Mouse (Mus musculus): ENCODE data around the gene Hipk2. TPM values are rescaled to one million over a fixed set of nuclear protein-coding genes. Genes with fewer than 3 reads are reported as not detected.
"Not testable (repeated sequence)": the region's sequence is repeated elsewhere in the genome, so short reads cannot be mapped to it uniquely, and the experiment has no call there.

Hipk2 gene
- polyA plus RNA-seq, 1 experiment from 2014 or later = 32.8 TPM

DNA sequence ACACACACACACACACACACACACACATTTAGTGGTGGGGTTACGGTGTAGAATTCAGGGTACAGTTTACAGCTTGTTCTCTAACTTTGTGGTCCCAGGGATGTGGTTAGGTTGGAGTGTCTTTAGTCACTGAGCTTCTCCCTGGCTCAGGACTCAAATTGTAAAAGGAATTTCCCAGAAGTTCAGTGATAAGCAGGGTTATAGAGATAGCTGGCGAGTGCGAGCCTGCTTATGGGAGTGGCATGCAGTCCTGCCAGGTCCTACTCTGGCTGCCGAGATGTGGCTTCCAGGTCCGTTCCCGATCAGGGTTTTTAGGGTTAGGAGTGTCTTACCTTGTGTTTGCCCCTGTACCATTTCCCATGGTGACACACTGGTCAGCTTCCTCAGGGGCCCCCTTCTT, 199.7 kb downstream of the Hipk2 start:
- 0 out of 2 replicates have a peak, but pooled peaks cover 6% of the 10 kb centered on the region for H3K36me3 ChIP-seq
- no peak overlapping the region for H3K9ac ChIP-seq
- no peak overlapping the region for H3K4me3 ChIP-seq
- WGBS = 89% methylated on average over 6 of the region's 6 CpGs
- H3K4me1 ChIP-seq (replicated peaks) = no peaks in the 10 kb centered on the region
- H3K27ac ChIP-seq (replicated peaks) = no peak overlapping the region
- no peaks in the 10 kb centered on the region for H3K9me3 ChIP-seq
- H3K27me3 ChIP-seq = no peaks in the 10 kb centered on the region
- ATAC-seq (ENCODE audit: low read depth) = no peak
- H3K4me2 ChIP-seq = no peak overlapping the region

DNA sequence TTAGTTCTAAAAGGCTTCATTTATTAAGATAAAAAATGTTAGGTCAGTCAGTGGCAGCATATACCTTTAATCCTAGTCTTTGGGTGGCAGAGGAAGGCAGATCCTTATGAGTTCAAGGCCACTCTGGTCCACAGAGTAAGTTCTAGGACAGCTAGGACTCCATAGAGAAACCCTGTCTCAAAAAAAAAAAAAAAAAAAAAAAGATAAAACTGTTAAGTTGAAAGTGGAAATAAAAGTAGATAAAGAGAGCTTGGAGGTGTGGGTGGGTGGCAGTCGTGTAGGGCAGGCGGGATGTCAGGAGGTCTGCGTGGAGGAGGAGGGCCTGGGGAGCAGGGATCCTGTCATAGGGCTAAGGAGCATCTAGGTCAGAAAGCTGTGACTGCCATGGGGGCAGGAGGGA, 204.0 kb downstream of the Hipk2 start:
- Histone ChIP-seq H3K27me3 (no peaks in the 10 kb centered on the region), H3K4me2 (no peak overlapping the region), H3K4me1 (replicated peaks) (no peaks in the 10 kb centered on the region), H3K27ac (replicated peaks) (no peak overlapping the region), H3K4me3 (no peak overlapping the region), H3K9me3 (no peaks in the 10 kb centered on the region), H3K36me3 (no peaks in the 10 kb centered on the region), H3K9ac (no peak overlapping the region)
- WGBS = 92% methylated on average over 3 of the region's 3 CpGs
- ATAC-seq (ENCODE audit: low read depth) = no peak

DNA sequence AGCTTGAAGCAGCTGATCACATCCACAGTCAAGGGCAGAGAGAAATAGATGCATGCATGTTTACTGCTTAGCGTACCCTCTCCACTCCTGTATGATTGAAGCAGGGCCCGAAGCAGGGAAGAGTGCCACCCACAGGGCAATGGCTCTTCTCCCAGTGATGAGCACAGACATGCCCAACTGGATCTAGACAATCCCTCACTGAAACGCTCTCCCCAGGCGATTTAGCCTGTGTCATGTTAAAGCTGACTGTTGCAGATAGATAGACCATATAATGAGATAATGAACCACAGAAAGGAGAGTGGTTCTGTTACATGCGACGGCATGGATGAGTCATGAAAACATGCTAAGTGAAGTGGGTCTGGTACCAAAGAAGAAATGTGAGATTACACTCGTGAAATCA, 204.7 kb downstream of the Hipk2 start:
- Histone ChIP-seq H3K27me3 (no peaks in the 10 kb centered on the region), H3K4me1 (replicated peaks) (no peaks in the 10 kb centered on the region), H3K27ac (replicated peaks) (no peak overlapping the region), H3K4me3 (no peak overlapping the region), H3K4me2 (no peak overlapping the region), H3K36me3 (no peaks in the 10 kb centered on the region), H3K9me3 (no peaks in the 10 kb centered on the region), H3K9ac (no peak overlapping the region)
- 76% methylated on average over 7 of the region's 7 CpGs for WGBS
- ATAC-seq (ENCODE audit: low read depth) = no peak

DNA sequence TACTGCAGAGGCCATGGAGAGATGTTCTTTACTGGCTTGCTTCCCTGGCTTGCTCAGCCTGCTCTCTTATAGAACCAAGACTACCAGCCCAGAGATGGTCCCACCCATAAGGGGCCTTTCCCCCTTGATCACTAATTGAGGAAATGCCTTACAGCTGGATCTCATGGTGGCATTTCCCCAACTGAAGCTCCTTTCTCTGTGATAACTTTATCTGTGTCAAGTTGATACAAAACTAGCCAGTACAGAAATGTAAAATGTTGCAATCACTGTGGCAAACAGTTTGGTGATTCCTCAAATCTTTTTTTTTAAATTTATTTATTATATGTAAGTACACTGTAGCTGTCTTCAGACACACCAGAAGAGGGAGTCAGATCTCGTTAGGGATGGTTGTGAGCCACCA, 205.5 kb downstream of the Hipk2 start:
- H3K9ac ChIP-seq; H3K27ac ChIP-seq (replicated peaks); ATAC-seq (ENCODE audit: low read depth); H3K4me3 ChIP-seq; H3K9me3 ChIP-seq; H3K4me1 ChIP-seq (replicated peaks); H3K4me2 ChIP-seq; H3K27me3 ChIP-seq; H3K36me3 ChIP-seq: not testable (repeated sequence)
- WGBS = 88% methylated on average over 1 of the region's 1 CpGs

DNA sequence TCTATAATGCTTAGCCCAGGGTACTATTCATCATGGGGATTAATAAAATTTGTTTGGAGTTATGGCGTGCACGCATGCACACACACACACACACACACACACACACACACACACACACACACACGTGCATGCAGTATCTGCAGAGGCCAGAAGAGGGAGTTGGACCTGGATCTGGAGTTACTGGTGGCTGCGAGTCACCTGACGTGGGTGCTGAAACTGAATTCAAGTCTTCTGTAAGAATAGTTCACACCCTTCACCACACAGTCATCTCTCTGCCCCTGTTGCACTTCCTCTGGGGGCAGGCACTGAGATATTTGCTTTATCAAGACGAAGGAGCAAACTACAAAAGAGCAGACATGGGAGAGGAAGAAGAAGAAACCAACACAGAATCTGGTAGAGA, 206.4 kb downstream of the Hipk2 start:
- Histone ChIP-seq H3K4me3 (no peak overlapping the region), H3K27me3 (peaks cover 8% of the 10 kb centered on the region; the same call in 1 of the 2 replicates), H3K9ac (no peak overlapping the region), H3K4me2 (no peak overlapping the region), H3K27ac (replicated peaks) (no peak overlapping the region), H3K36me3 (no peaks in the 10 kb centered on the region), H3K9me3 (no peaks in the 10 kb centered on the region), H3K4me1 (replicated peaks) (no peaks in the 10 kb centered on the region)
- no peak for ATAC-seq (ENCODE audit: low read depth)
- 60% methylated on average over 6 of the region's 6 CpGs for WGBS

DNA sequence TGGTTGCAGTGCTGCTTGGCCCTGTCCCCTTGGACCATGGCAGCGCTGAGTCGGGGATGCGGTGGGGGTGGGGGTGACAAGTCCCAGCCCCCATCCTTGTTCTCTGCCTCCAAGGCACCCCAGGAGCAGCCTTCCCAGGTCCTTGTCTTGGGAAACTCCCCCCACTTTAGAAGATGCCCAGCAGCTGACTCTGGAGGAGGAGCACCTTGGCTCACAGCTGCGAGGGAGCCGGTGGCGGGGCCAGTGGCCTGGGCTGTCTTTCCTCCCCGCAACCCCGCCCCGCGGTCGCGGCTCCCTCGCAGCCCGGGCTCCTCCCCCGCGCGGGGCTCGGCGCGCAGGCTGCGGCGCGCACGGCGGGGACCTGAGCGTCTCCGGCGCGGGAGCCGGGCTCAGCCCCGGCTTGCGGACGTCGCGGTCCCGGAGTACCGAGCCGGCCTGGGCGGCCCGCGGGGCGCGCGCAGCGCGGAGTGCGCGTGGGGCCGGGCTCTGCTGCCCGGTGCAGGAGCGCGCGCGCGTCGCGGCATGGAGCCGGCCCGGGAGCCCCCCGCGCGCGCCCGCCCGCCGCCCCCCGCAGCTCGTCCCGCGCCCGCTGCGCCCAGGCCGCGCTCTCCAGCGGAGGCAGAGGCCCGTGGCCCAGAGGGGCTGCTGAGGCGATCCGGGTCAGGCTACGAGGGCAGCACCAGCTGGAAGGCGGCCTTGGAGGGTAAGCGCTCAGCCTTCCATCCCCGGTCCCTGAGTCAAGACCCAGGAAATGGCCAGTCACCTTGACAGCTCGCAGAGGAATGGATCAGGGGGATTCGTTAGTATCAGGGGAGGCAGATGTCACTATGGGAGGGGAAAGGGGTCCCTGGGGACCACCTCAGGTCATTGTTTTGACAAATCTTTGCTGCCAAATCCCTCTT, 213.0 kb downstream of the Hipk2 start, which contains the start of gene Clec2l:
Clec2l (plus strand) TSS at position 356 of the 902 bp plus-strand sequence.
- peak; percentile 84 for ATAC-seq (ENCODE audit: low read depth)
- peaks cover 14% of the 10 kb centered on the region for H3K4me1 ChIP-seq (replicated peaks)
- no peaks in the 10 kb centered on the region for H3K36me3 ChIP-seq
- peaks cover 26% of the 10 kb centered on the region for H3K27me3 ChIP-seq
- peak within 1 kb of the TSS; percentile 68 for H3K4me3 ChIP-seq
- H3K4me2 ChIP-seq = peak within 1 kb of the TSS; percentile 81
- H3K27ac ChIP-seq (replicated peaks) = peak within 1 kb of the TSS; percentile 70
- no peaks in the 10 kb centered on the region for H3K9me3 ChIP-seq
- peak within 1 kb of the TSS; percentile 83 for H3K9ac ChIP-seq
- WGBS = under 1% methylated on average over 71 of the region's 84 CpGs

DNA sequence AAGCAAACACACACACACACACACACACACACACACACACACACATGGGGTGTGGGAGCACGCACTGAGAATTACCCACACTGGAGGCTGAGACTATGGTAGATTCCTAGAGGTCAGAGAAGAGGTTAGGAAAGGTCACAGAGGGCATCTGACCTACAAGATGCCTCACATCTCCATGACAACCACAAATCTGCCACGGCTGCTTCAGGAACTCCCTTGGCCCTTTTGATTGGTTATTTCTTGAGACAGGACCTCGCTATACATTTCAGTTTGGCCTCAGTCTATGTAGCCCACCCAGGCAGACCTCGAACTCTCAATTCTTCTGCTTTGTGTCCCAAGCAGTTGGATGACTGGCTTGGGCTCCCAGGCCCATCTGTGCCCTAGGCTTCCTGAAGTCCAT, 214.3 kb downstream of the Hipk2 start:
- Histone ChIP-seq H3K4me3 (no peak overlapping the region), H3K4me2 (no peak overlapping the region), H3K27me3 (peaks cover 26% of the 10 kb centered on the region), H3K9ac (no peak overlapping the region), H3K27ac (replicated peaks) (no peak overlapping the region), H3K36me3 (no peaks in the 10 kb centered on the region), H3K9me3 (no peaks in the 10 kb centered on the region), H3K4me1 (replicated peaks) (peaks cover 14% of the 10 kb centered on the region)
- 14% methylated on average over 4 of the region's 4 CpGs for WGBS
- ATAC-seq (ENCODE audit: low read depth) = no peak

DNA sequence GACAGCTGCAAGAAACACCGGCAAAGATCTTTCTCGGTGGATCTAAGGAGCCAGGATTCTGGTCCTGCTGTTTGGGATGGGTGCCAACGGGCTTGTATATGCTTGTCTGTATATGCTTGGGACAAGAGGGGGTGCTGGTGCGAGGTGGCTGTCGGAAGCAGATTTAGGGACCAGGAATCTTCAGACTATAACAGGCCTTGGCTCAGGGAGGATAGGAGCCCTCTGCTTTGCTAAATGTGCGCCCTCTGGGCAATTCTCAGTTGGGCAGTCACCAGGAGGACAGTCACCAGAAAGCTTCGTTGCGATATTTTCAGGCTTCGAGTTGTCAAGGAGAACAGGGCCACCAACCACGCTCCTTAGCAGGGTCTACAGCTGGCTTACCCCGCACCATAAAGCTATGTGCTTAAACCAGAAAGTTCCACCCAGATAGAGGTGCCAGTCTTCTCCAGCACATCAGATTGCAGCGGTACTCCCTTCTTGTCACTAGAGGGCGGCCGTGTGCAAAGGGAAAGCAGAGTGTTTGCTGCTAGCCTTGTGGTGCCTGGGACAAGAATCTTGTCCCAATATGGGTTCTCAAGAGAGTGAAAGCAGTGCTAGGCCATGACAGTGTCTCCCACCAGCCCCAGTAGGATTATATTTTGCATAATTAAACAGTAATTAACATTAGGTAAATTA, 225.6 kb downstream of the Hipk2 start:
- H3K4me3 ChIP-seq = no peak overlapping the region
- no peak overlapping the region for H3K4me2 ChIP-seq
- no peaks in the 10 kb centered on the region for H3K27me3 ChIP-seq
- no peaks in the 10 kb centered on the region for H3K4me1 ChIP-seq (replicated peaks)
- no peaks in the 10 kb centered on the region for H3K9me3 ChIP-seq
- no peak for ATAC-seq (ENCODE audit: low read depth)
- no peak overlapping the region for H3K9ac ChIP-seq
- no peak overlapping the region for H3K27ac ChIP-seq (replicated peaks)
- 42% methylated on average over 14 of the region's 14 CpGs for WGBS
- H3K36me3 ChIP-seq = no peaks in the 10 kb centered on the region

DNA sequence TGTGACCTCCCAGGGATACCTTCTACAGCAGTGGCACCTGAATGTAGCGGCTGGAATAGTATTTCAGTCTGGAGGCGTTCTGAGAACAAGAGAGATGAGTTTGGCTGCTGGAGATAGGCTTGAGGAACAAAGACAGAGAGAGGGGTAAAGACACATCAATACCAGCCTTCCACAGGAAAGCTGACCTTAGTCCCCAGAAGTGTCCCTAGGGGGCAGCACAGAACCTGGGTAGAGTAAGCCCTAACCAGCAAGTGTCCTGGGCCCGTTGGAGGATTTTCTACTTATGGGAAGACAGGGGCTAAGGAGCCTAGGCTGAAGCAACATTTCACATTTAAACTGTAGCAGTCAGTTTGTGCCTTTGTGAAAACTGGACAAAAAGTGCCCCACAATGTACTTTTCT, 226.4 kb downstream of the Hipk2 start:
- H3K4me1 ChIP-seq (replicated peaks) = no peaks in the 10 kb centered on the region
- H3K36me3 ChIP-seq = no peaks in the 10 kb centered on the region
- WGBS = 66% methylated on average over 3 of the region's 3 CpGs
- no peak overlapping the region for H3K27ac ChIP-seq (replicated peaks)
- H3K9me3 ChIP-seq = no peaks in the 10 kb centered on the region
- no peak overlapping the region for H3K4me2 ChIP-seq
- no peak overlapping the region for H3K9ac ChIP-seq
- ATAC-seq (ENCODE audit: low read depth) = no peak
- H3K4me3 ChIP-seq = no peak overlapping the region
- H3K27me3 ChIP-seq = no peaks in the 10 kb centered on the region

Other genes starting within 250 kb of the Hipk2 start
- 0.08 and 0.24 TPM in 2 replicates for gene Klrg2, start 238.9 kb downstream of the Hipk2 start, polyA plus RNA-seq (2015; fragmentation: Nextera tagmentation; extraction: Ambion mirVana)
- 9.0 and 12.7 TPM in 2 replicates for gene Clec2l, start 213.1 kb downstream of the Hipk2 start, polyA plus RNA-seq (2015; fragmentation: Nextera tagmentation; extraction: Ambion mirVana)
- 2.5 and 4.1 TPM in 2 replicates for gene Tbxas1, start 761 bp downstream of the Hipk2 start, polyA plus RNA-seq (2015; fragmentation: Nextera tagmentation; extraction: Ambion mirVana)
- gene Parp12, start 242.2 kb upstream of the Hipk2 start, polyA plus RNA-seq (2015; fragmentation: Nextera tagmentation; extraction: Ambion mirVana) = 2.6 and 3.5 TPM in 2 replicates